Mouse (Mus musculus): ENCODE measurements at regions not wholly inside any gene's neighbourhood (a gene's known extent, or its start where the extent isn't known, plus 50 kb on each side); places are given as distances from the start of the nearest gene placed in this dataset.

- no peak for ATAC-seq (ENCODE audit: insufficient number of reproducible peaks, insufficient read depth, low FRiP score, low read depth)
- no peak overlapping the region for H3K27ac ChIP-seq (replicated peaks in 1 of 2; ENCODE audit: control insufficient read depth in 1 of 2, insufficient read depth in 1 of 2, low read depth in 2 of 2, low read length in 2 of 2)
- H3K4me1 ChIP-seq (ENCODE audit: control insufficient read depth in 2 of 2, insufficient read depth in 2 of 2, low read length in 2 of 2): no peaks in the 10 kb centered on the region
- H3K4me2 ChIP-seq (ENCODE audit: low read length): no peak overlapping the region
- H3K27me3 ChIP-seq (ENCODE audit: control insufficient read depth, insufficient read depth, low read length): no peaks in the 10 kb centered on the region
- no peak overlapping the region for H3K9ac ChIP-seq (ENCODE audit: low read length)
- no peaks in the 10 kb centered on the region for H3K9me3 ChIP-seq (ENCODE audit: control insufficient read depth, low read length)
- H3K36me3 ChIP-seq (ENCODE audit: control insufficient read depth, insufficient read depth, low read length): no peaks in the 10 kb centered on the region
- no peak overlapping the region for H3K4me3 ChIP-seq (ENCODE audit: control insufficient read depth in 1 of 2, insufficient read depth in 1 of 2, low read depth in 1 of 2, low read length in 2 of 2)
- 65% methylated on average over 2 of the region's 2 CpGs for WGBS
Measured at GRCm38 (mm10) chr1:137839263-137839662, 336.2 kb downstream of the Ptprc start.

- no peak overlapping the region for H3K4me2 ChIP-seq (ENCODE audit: low read length)
- ATAC-seq (ENCODE audit: insufficient number of reproducible peaks, insufficient read depth, low FRiP score, low read depth): no peak
- no peaks in the 10 kb centered on the region for H3K4me1 ChIP-seq (ENCODE audit: control insufficient read depth in 2 of 2, insufficient read depth in 2 of 2, low read length in 2 of 2)
- 70% methylated on average over 8 of the region's 8 CpGs for WGBS
- no peaks in the 10 kb centered on the region for H3K27me3 ChIP-seq (ENCODE audit: control insufficient read depth, insufficient read depth, low read length)
- no peak overlapping the region for H3K27ac ChIP-seq (replicated peaks in 1 of 2; ENCODE audit: control insufficient read depth in 1 of 2, insufficient read depth in 1 of 2, low read depth in 2 of 2, low read length in 2 of 2)
- H3K9ac ChIP-seq (ENCODE audit: low read length): no peak overlapping the region
- H3K9me3 ChIP-seq (ENCODE audit: control insufficient read depth, low read length): no peaks in the 10 kb centered on the region
- H3K4me3 ChIP-seq (ENCODE audit: control insufficient read depth in 1 of 2, insufficient read depth in 1 of 2, low read depth in 1 of 2, low read length in 2 of 2): no peak overlapping the region
- no peaks in the 10 kb centered on the region for H3K36me3 ChIP-seq (ENCODE audit: control insufficient read depth, insufficient read depth, low read length)
Measured at GRCm38 (mm10) chr1:137838357-137838756, 337.2 kb downstream of the Ptprc start.

DNA sequence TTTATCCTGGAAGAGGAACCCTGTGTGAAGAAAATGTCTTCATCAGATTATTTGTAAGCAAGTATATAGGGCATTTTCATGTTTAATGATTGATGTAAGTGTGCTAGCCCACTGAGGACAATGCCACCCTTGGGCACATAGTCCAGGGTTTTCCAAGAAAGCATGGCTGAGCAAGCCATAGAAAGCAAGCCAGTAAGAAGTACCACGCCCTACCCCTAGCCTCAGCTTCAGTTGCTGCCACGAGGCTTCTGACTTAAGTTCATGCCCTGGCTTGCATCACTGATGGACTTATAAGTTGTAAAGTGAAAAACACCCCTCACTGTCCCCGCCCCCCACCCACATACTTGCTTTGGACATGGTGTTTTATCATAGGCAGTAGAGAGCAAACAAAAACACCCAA, 342.0 kb downstream of the Ptprc start:
- Histone ChIP-seq H3K27ac (replicated peaks in 1 of 2; ENCODE audit: control insufficient read depth in 1 of 2, insufficient read depth in 1 of 2, low read depth in 2 of 2, low read length in 2 of 2) (no peak overlapping the region), H3K27me3 (ENCODE audit: control insufficient read depth, insufficient read depth, low read length) (no peaks in the 10 kb centered on the region), H3K4me3 (ENCODE audit: control insufficient read depth in 1 of 2, insufficient read depth in 1 of 2, low read depth in 1 of 2, low read length in 2 of 2) (no peak overlapping the region), H3K4me1 (ENCODE audit: control insufficient read depth in 2 of 2, insufficient read depth in 2 of 2, low read length in 2 of 2) (peaks cover 0 to 9% of the 10 kb centered on the region in 2 experiments; a peak in 1 of 4 replicates), H3K9ac (ENCODE audit: low read length) (no peak overlapping the region), H3K4me2 (ENCODE audit: low read length) (no peak overlapping the region), H3K36me3 (ENCODE audit: control insufficient read depth, insufficient read depth, low read length) (no peaks in the 10 kb centered on the region), H3K9me3 (ENCODE audit: control insufficient read depth, low read length) (no peaks in the 10 kb centered on the region)
- 73% methylated on average over 3 of the region's 3 CpGs for WGBS
- ATAC-seq (ENCODE audit: insufficient number of reproducible peaks, insufficient read depth, low FRiP score, low read depth): no peak

- no peak for ATAC-seq (ENCODE audit: insufficient number of reproducible peaks, insufficient read depth, low FRiP score, low read depth)
- H3K4me2 ChIP-seq (ENCODE audit: low read length): peak overlapping the region; percentile 38
- H3K9me3 ChIP-seq (ENCODE audit: control insufficient read depth, low read length): no peaks in the 10 kb centered on the region
- no peaks in the 10 kb centered on the region for H3K27me3 ChIP-seq (ENCODE audit: control insufficient read depth, insufficient read depth, low read length)
- H3K27ac ChIP-seq (replicated peaks in 1 of 2; ENCODE audit: control insufficient read depth in 1 of 2, insufficient read depth in 1 of 2, low read depth in 2 of 2, low read length in 2 of 2): peak overlapping the region in 1 of 2 experiments; percentile 44; a peak in 2 of 4 replicates
- no peak overlapping the region for H3K9ac ChIP-seq (ENCODE audit: low read length)
- no peak overlapping the region for H3K4me3 ChIP-seq (ENCODE audit: control insufficient read depth in 1 of 2, insufficient read depth in 1 of 2, low read depth in 1 of 2, low read length in 2 of 2)
- H3K4me1 ChIP-seq (ENCODE audit: control insufficient read depth in 2 of 2, insufficient read depth in 2 of 2, low read length in 2 of 2): peaks cover 0 to 9% of the 10 kb centered on the region in 2 experiments; a peak in 1 of 4 replicates
- H3K36me3 ChIP-seq (ENCODE audit: control insufficient read depth, insufficient read depth, low read length): no peaks in the 10 kb centered on the region
- 30% methylated on average over 4 of the region's 4 CpGs for WGBS
Measured at GRCm38 (mm10) chr1:137831284-137831683, 344.2 kb downstream of the Ptprc start.

- Histone ChIP-seq H3K27ac (replicated peaks in 1 of 2; ENCODE audit: control insufficient read depth in 1 of 2, insufficient read depth in 1 of 2, low read depth in 2 of 2, low read length in 2 of 2) (no peak overlapping the region), H3K4me1 (ENCODE audit: control insufficient read depth in 2 of 2, insufficient read depth in 2 of 2, low read length in 2 of 2) (peaks cover 0 to 9% of the 10 kb centered on the region in 2 experiments; a peak in 1 of 4 replicates), H3K9me3 (ENCODE audit: control insufficient read depth, low read length) (no peaks in the 10 kb centered on the region), H3K36me3 (ENCODE audit: control insufficient read depth, insufficient read depth, low read length) (no peaks in the 10 kb centered on the region), H3K27me3 (ENCODE audit: control insufficient read depth, insufficient read depth, low read length) (no peaks in the 10 kb centered on the region), H3K4me3 (ENCODE audit: control insufficient read depth in 1 of 2, insufficient read depth in 1 of 2, low read depth in 1 of 2, low read length in 2 of 2) (no peak overlapping the region), H3K9ac (ENCODE audit: low read length) (no peak overlapping the region), H3K4me2 (ENCODE audit: low read length) (no peak overlapping the region)
- WGBS: 90% methylated on average over 4 of the region's 4 CpGs
- ATAC-seq (ENCODE audit: insufficient number of reproducible peaks, insufficient read depth, low FRiP score, low read depth): no peak
Measured at GRCm38 (mm10) chr1:137827379-137827778, 348.1 kb downstream of the Ptprc start.

DNA sequence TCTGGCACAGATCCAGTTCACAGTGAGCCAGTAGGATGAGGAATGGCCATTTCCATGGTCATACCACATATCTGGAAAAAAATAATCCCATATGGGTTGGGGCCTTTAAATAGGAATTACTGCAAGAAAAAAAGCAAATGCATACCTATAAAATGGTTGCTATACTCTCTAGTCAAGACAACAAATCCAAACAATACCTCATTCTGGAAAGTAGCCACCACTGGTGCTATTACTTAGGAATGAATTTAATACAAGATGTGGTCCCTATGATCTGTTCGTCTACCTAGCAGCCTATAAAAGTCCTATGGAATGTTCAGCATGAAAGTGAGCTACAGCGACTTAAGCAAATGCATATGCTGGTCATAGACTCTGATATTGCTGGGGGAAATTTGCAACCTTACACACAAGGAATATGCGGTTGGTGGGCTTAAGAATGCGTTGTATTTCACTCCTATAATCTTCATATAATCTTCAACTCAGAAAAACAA, 360.1 kb downstream of the Ptprc start:
- H3K36me3 ChIP-seq (ENCODE audit: control insufficient read depth, insufficient read depth, low read length): no peaks in the 10 kb centered on the region
- H3K4me1 ChIP-seq (ENCODE audit: control insufficient read depth in 2 of 2, insufficient read depth in 2 of 2, low read length in 2 of 2): no peaks in the 10 kb centered on the region
- no peaks in the 10 kb centered on the region for H3K9me3 ChIP-seq (ENCODE audit: control insufficient read depth, low read length)
- H3K4me2 ChIP-seq (ENCODE audit: low read length): no peak overlapping the region
- no peak overlapping the region for H3K4me3 ChIP-seq (ENCODE audit: control insufficient read depth in 1 of 2, insufficient read depth in 1 of 2, low read depth in 1 of 2, low read length in 2 of 2)
- ATAC-seq (ENCODE audit: insufficient number of reproducible peaks, insufficient read depth, low FRiP score, low read depth): no peak
- no peak overlapping the region for H3K9ac ChIP-seq (ENCODE audit: low read length)
- WGBS: 84% methylated on average over 4 of the region's 4 CpGs
- no peaks in the 10 kb centered on the region for H3K27me3 ChIP-seq (ENCODE audit: control insufficient read depth, insufficient read depth, low read length)
- no peak overlapping the region for H3K27ac ChIP-seq (replicated peaks in 1 of 2; ENCODE audit: control insufficient read depth in 1 of 2, insufficient read depth in 1 of 2, low read depth in 2 of 2, low read length in 2 of 2)

GRCm38 (mm10) chr1:137814556-137814955, 361.0 kb downstream of the Ptprc start:
- H3K4me2 ChIP-seq (ENCODE audit: low read length): no peak overlapping the region
- no peak overlapping the region for H3K9ac ChIP-seq (ENCODE audit: low read length)
- WGBS: 89% methylated on average over 2 of the region's 2 CpGs
- H3K9me3 ChIP-seq (ENCODE audit: control insufficient read depth, low read length): no peaks in the 10 kb centered on the region
- no peak for ATAC-seq (ENCODE audit: insufficient number of reproducible peaks, insufficient read depth, low FRiP score, low read depth)
- no peaks in the 10 kb centered on the region for H3K27me3 ChIP-seq (ENCODE audit: control insufficient read depth, insufficient read depth, low read length)
- H3K4me1 ChIP-seq (ENCODE audit: control insufficient read depth in 2 of 2, insufficient read depth in 2 of 2, low read length in 2 of 2): no peaks in the 10 kb centered on the region
- H3K4me3 ChIP-seq (ENCODE audit: control insufficient read depth in 1 of 2, insufficient read depth in 1 of 2, low read depth in 1 of 2, low read length in 2 of 2): no peak overlapping the region
- no peaks in the 10 kb centered on the region for H3K36me3 ChIP-seq (ENCODE audit: control insufficient read depth, insufficient read depth, low read length)
- H3K27ac ChIP-seq (replicated peaks in 1 of 2; ENCODE audit: control insufficient read depth in 1 of 2, insufficient read depth in 1 of 2, low read depth in 2 of 2, low read length in 2 of 2): no peak overlapping the region

- Histone ChIP-seq H3K9me3 (ENCODE audit: control insufficient read depth, low read length) (no peaks in the 10 kb centered on the region), H3K27me3 (ENCODE audit: control insufficient read depth, insufficient read depth, low read length) (no peaks in the 10 kb centered on the region), H3K36me3 (ENCODE audit: control insufficient read depth, insufficient read depth, low read length) (no peaks in the 10 kb centered on the region), H3K4me3 (ENCODE audit: control insufficient read depth in 1 of 2, insufficient read depth in 1 of 2, low read depth in 1 of 2, low read length in 2 of 2) (no peak overlapping the region), H3K27ac (replicated peaks in 1 of 2; ENCODE audit: control insufficient read depth in 1 of 2, insufficient read depth in 1 of 2, low read depth in 2 of 2, low read length in 2 of 2) (no peak overlapping the region), H3K4me1 (ENCODE audit: control insufficient read depth in 2 of 2, insufficient read depth in 2 of 2, low read length in 2 of 2) (no peaks in the 10 kb centered on the region), H3K4me2 (ENCODE audit: low read length) (no peak overlapping the region), H3K9ac (ENCODE audit: low read length) (no peak overlapping the region)
- ATAC-seq (ENCODE audit: insufficient number of reproducible peaks, insufficient read depth, low FRiP score, low read depth): no peak
- WGBS: 79% methylated on average over 1 of the region's 1 CpGs
Measured at GRCm38 (mm10) chr1:137813716-137814115, 361.8 kb downstream of the Ptprc start.

Data from heart, embryonic 14.5 days (tissue).